Mouse (Mus musculus) liver, adult (tissue): ENCODE results near the gene Nt5c3b.

ENCODE experiments used
- GATA4 ChIP-seq: IDR thresholded peaks from 2 replicates; pipeline ENCODE4 v1.6.1; 2014; ENCODE audit warnings: mild to moderate bottlenecking, low read length; ENCODE audit not compliant: insufficient replicate concordance

Nt5c3b gene

DNA sequence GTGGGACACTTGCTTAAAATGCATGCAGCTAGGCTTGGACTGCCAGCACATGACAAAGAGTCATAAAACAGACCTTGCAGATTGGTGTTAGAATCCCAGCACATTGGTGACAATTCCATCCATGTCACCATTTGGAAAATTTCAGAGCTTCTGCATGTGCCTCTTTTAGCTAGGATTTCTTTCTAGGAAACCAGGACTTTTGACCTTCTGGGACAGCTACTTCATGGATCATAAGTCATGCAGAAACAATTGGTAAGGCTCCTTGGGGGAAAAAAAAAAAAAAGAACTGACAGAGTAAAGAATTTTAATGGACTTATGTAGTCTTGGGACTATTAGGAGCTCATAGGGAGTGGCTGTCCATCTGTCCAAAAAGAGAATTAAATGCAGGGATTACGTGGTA is 3.7 kb downstream of the Nt5c3b start:
- no peak for TF ChIP-seq GATA4

GRCm38 (mm10) chr11:100435678-100436246 is 5.8 kb downstream of the Nt5c3b start:
- TF ChIP-seq GATA4, result no peak

DNA sequence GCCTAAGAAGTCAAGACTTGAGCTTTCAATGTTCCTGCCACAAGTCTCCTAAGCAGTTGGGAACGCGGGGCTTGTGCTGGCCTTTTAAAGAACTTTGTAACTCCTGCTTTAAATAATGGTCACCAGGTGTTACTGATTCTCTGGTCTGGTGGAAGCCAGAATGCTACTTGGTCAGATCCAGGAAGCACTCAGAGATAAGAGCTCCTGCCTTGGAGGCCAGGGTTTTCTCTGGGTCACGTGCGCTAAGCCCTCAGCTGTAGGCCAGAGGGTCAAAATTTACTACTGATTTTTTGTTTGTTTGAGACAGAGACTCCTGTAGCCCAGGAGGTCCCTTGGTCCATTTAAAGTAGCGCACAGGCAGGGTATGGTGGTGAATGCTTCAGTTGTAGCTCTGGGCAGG is 9.6 kb downstream of the Nt5c3b start:
- no peak for TF ChIP-seq GATA4

DNA sequence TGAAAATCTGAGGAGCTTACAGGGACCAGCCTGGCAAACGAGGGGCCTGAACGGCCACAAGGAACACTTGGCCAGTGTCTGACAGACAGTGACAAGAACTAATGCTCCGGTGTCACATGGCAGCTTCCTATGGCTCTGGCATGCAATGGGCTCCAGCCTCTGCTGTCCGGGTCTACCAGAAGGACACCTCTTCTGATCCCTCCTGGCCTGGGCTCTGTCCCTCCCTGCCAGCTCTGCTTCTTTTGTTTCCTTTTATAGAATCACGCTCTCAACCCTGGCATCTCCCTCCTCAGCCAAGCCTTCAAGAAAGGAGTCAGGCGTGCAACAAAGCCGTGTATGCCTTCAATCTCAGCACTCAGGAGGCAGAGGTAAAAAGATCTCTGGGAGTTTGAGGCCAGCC is 11.6 kb downstream of the Nt5c3b start:
- TF ChIP-seq GATA4, result no peak

DNA sequence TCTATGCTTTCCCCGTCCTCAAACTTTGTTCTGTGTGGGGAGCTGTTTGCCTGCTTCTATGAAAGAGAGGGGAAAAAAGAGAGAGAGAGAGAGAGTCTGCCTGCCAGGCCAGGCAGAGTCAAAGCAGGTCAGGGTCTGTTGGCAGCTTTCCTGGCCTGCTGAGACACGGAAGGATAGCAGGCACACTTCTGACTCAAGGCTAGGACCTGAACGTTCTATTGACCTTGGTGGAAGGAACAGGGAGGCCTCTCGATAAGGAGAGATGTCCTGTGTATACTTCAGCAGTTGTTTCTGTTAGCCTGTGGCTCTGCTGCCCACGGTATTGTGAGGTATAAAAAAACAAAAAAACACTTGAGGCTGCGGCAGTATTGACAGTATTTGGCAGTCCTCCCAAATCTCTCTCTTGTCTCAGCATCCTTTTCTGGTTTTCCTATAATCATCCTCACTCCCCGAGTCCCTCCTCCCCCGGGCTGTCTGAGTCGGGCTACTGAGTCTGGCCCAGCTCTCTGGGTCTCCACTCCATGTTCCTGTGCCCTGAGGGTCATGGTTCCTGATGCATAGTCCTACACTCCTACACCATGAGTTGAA is 12.9 kb downstream of the Nt5c3b start:
- no peak for TF ChIP-seq GATA4

DNA sequence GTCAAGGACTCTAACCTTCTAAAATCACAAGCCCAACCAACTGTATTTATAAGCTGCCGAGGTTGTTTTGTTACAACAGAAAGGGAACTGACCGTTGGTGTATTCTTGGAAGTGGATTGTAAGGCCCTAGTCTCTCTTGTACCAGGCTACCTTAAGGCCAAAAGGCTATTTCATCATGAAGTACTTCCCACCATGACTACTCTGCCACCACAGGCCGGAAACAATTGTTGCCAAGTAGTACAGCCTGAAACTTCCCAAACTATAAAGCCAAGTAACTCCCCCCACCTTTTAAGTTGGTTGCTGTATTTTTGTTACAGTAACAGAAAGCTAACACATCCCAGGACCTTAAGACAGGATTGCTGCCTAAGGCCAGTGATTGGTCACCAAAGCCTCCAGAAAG is 14.8 kb downstream of the Nt5c3b start:
- no peak for TF ChIP-seq GATA4

DNA sequence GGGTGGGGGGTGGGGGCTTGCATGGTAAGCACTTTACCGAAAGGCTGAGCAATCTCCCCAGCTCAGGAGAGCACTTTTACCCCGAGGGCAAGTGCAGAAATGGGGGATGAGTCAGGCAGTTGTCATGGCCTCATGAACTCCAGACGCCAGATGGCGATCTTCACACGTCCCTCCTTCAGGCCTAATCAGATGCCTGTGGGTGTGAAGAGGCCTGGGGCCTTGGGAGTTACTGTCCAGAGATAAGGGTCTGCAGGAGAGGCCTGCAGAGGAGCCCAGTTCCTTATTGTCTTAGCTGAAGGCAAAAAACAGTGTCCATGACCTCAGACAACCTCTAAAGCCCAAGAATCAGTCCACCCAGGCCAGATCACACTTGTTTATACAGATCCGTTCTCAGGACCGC is 15.8 kb downstream of the Nt5c3b start:
- 0 out of 2 replicates have a peak, but pooled peaks have one; percentile 36 for TF ChIP-seq GATA4

DNA sequence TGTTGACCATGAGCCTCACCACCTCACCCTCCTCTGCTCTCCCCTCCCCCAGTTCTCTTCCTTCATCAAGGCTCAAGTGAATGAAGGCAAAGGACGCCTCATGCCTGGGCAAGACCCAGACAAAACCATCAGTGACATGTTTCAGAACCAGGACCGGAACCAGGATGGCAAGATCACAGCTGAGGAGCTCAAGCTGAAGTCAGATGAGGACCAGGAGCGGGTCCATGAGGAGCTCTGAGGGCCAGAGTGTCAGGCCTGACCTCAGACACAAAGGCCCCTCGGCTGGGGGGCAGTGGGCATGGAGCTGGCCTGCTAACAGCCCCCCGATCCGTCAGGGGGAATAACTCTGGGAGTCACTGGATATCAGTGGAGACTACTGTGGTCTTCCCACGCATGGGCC is 17.8 kb downstream of the Nt5c3b start:
- no peak for TF ChIP-seq GATA4

GRCm38 (mm10) chr11:100421537-100421936 is 20.1 kb downstream of the Nt5c3b start:
- no peak for TF ChIP-seq GATA4

DNA sequence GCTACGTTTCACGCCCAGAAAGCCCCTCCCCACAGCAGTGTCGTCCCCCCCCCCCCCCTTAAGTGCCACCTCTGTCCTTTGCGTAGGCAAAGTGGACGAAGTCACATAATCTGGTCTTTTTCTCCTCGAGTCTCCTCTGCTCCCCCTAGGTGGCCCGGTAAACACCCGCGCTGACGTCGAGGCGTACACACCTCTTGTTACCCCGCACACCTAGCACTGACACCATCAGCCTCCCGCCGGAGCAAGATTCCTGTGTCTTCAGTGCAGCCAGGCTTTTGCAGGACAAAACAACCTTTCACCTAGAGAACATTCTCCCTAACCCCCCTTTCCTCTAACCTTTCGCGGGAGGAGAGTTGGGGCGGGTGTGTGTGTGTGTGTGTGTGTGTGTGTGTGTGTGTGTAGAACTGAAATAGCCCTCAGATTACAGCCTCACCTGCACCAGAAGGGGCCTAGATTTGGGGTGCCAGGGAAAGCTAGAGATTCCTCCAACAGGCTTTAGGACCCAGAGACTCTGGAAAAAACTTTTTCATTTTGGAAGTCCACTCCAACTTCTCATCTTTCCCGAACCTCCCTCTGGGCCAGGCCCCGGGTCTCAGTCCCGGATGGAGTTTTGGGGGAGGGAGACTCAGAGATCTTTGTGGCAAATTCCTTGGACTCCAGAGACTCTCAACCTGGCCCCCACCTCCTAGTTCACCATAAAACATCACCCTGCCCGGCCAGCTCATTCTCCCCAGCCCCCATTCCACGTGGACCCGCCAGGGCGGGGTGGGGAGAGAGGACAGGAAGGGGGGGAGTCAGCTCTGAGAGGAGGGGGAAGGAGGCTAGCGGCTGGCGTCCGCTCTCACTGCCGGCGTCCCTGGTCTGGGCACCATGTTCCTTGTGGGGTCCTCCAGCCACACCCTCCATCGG is 26.4 kb downstream of the Nt5c3b start, which contains the start of gene Fkbp10:
Fkbp10 (plus strand) TSS at position 784 of the 909 bp plus-strand sequence.
- no peak for TF ChIP-seq GATA4

- TF ChIP-seq GATA4, result no peak; the same call in 1 of the 2 replicates
Measured at GRCm38 (mm10) chr11:100414021-100414913, 27.3 kb downstream of the Nt5c3b start, which contains the start of gene P3h4. Gene P3h4 (minus strand): TSS chr11:100414836.

GRCm38 (mm10) chr11:100413541-100413940 is 28.1 kb downstream of the Nt5c3b start:
- no peak for TF ChIP-seq GATA4

DNA sequence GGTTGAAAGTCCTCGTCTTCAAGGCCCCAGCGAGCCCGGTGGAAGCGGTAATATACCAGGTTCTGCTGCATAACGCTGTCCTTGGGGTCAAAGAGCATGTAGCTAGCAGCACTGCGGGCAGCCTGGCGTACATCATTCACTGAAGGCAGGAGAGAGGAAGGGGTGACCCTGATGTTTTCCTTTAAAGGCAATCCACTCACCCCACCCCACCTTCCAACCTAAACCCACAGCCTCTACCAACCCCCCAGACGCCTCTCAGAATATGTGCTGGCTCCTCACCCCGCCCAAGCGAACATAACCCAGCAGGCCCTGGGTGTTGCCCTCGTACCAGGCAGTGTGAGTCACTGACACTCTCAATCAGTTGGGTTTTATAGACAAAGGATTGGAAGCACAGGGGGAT is 29.9 kb downstream of the Nt5c3b start:
- no peak for TF ChIP-seq GATA4

DNA sequence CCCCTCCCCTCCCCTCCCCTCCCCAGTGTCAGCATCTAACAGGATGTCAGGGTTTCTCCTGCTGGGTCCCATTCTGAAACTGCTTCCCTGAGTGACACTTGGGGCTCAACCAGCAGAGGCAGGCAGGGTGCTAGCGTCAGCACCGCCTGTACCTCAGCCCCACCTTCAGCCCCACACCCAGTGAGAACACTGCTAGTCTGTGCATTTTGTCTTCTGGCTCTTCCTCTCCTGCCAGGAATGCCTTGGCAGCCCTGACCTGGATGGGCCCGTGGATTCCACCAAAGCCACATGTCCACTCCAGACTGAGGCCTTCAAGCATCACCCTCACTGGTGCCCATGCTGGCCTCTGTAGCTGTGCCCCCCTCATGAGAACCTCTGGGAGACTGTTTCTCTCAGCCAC is 31.9 kb downstream of the Nt5c3b start:
- TF ChIP-seq GATA4, result no peak

- no peak for TF ChIP-seq GATA4
Measured at GRCm38 (mm10) chr11:100408835-100409462, 32.7 kb downstream of the Nt5c3b start.
